Mouse (Mus musculus): ENCODE results near the gene Duxbl1. TPM values are rescaled to one million over a fixed set of nuclear protein-coding genes. Genes with fewer than 3 reads are reported as not detected.
"Not testable (repeated sequence)": the region's sequence is repeated elsewhere in the genome, so short reads cannot be mapped to it uniquely, and the experiment has no call there.

Duxbl1 gene
- total and polyA plus RNA-seq, 3 experiments = not detected

DNA sequence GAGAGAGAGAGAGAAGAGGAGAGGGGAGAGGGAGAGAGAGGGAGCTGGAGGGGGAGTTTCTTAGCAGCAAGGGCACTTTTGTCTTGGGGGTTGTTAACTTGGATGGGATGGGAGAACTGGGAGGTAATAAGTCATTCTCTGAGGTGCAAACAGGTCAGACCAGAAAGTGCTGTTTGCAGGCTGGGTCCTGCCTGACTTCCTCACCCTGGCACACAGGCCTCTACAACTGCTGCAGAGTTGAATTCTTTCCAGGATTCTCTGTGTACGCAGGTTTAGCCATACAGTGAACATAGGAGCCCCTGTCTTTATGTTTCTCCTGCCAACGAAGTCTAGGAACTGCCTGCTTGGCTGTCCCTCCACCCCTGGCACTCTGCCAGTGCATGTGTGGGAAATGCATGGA lies 29.1 kb downstream of the Duxbl1 start:
- not testable (repeated sequence) for H3K36me3 ChIP-seq (ENCODE audit: control insufficient read depth in 1 of 2, insufficient read depth in 2 of 2, low read length in 2 of 2); H3K27ac ChIP-seq (ENCODE audit: control insufficient read depth, low read depth, low read length); H3K9me3 ChIP-seq (replicated peaks; ENCODE audit: insufficient read depth, low read length); H3K4me3 ChIP-seq (ENCODE audit: control insufficient read depth in 1 of 2, insufficient read depth in 1 of 2, low read depth in 2 of 2, low read length in 2 of 2); H3K27me3 ChIP-seq (ENCODE audit: control insufficient read depth in 1 of 2, insufficient read depth in 2 of 2, low read length in 2 of 2); H3K9ac ChIP-seq (ENCODE audit: control insufficient read depth, low read depth, low read length, poor library complexity, severe bottlenecking); H3K4me1 ChIP-seq (ENCODE audit: control insufficient read depth in 1 of 2, insufficient read depth in 2 of 2, low read length in 2 of 2); DNase-seq (ENCODE audit: low read depth, low spot score); H3K79me2 ChIP-seq (ENCODE audit: control insufficient read depth, insufficient read depth, low read length, poor library complexity)

DNA sequence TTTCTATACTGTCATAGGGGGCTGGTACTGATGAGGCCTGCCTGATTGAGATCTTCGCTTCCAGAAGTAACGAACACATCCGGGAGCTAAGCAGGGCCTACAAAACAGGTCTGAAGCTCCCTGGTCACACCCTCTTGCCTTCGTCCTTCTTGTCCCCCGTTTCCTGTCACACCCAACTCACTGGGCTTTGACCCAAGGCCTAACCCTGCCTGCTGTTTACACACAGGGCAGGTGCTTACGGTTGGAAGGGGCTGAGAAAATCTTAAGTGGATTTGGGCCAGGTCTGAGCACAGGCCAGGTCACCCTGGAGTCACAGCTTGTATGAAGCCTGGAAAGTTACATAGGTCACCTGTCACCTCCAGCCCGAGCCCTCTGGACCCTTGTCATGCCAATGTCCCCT lies 38.0 kb downstream of the Duxbl1 start:
- not testable (repeated sequence) for H3K9ac ChIP-seq (ENCODE audit: control insufficient read depth, low read depth, low read length, poor library complexity, severe bottlenecking); H3K27ac ChIP-seq (ENCODE audit: control insufficient read depth, low read depth, low read length); DNase-seq (ENCODE audit: low read depth, low spot score); H3K36me3 ChIP-seq (ENCODE audit: control insufficient read depth in 1 of 2, insufficient read depth in 2 of 2, low read length in 2 of 2); H3K4me1 ChIP-seq (ENCODE audit: control insufficient read depth in 1 of 2, insufficient read depth in 2 of 2, low read length in 2 of 2); H3K9me3 ChIP-seq (replicated peaks; ENCODE audit: insufficient read depth, low read length); H3K79me2 ChIP-seq (ENCODE audit: control insufficient read depth, insufficient read depth, low read length, poor library complexity); H3K4me3 ChIP-seq (ENCODE audit: control insufficient read depth in 1 of 2, insufficient read depth in 1 of 2, low read depth in 2 of 2, low read length in 2 of 2); H3K27me3 ChIP-seq (ENCODE audit: control insufficient read depth in 1 of 2, insufficient read depth in 2 of 2, low read length in 2 of 2)

DNA sequence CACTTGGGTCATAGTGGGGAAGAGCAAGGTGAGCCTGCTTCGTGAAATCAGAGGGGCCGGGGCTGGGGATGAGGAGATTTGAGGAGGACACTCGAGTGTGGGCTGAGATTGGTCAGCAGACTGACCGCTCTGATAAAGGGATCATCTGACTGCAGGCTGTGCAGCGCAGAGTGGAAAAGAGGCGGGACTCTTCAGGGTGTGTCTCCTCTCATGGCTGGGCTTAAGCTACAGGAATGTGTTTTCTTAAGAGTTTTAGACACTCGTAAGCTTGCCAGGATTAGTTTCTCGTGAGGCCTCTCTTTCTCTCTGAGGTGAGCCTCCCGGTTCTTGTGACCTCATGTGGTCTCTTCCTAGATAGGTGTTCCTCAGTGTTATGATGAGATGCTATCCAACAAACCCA lies 43.2 kb downstream of the Duxbl1 start:
- not testable (repeated sequence) for H3K9ac ChIP-seq (ENCODE audit: control insufficient read depth, low read depth, low read length, poor library complexity, severe bottlenecking); H3K79me2 ChIP-seq (ENCODE audit: control insufficient read depth, insufficient read depth, low read length, poor library complexity)

DNA sequence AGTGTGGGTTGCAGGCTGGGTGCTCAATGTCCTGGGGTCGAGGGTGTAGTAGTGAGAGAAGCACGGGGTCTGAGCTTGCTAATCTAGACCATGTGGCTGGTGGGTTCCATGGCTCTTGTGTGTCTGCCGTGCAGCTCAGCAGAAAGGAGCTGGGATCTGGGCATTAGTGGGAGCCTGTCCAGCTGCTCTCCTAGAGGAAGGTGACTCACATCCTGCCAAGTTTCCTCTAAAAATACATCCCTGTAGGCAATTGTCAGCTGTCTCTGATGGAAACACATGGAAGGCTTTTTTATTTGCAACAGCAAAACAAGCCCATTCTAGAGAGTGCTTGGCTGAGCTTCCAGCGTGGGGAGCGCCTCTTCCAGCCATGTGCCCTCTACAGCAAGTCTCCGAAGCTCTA lies 44.5 kb downstream of the Duxbl1 start:
- not testable (repeated sequence) for H3K36me3 ChIP-seq (ENCODE audit: control insufficient read depth in 1 of 2, insufficient read depth in 2 of 2, low read length in 2 of 2); H3K27ac ChIP-seq (ENCODE audit: control insufficient read depth, low read depth, low read length); H3K4me3 ChIP-seq (ENCODE audit: control insufficient read depth in 1 of 2, insufficient read depth in 1 of 2, low read depth in 2 of 2, low read length in 2 of 2); H3K9me3 ChIP-seq (replicated peaks; ENCODE audit: insufficient read depth, low read length); H3K9ac ChIP-seq (ENCODE audit: control insufficient read depth, low read depth, low read length, poor library complexity, severe bottlenecking); DNase-seq (ENCODE audit: low read depth, low spot score); H3K79me2 ChIP-seq (ENCODE audit: control insufficient read depth, insufficient read depth, low read length, poor library complexity); H3K4me1 ChIP-seq (ENCODE audit: control insufficient read depth in 1 of 2, insufficient read depth in 2 of 2, low read length in 2 of 2); H3K27me3 ChIP-seq (ENCODE audit: control insufficient read depth in 1 of 2, insufficient read depth in 2 of 2, low read length in 2 of 2)

More for the DNA sequence above, 43.2 kb downstream of the Duxbl1 start:
- not testable (repeated sequence) for H3K4me3 ChIP-seq (ENCODE audit: control insufficient read depth in 1 of 2, insufficient read depth in 1 of 2, low read depth in 2 of 2, low read length in 2 of 2); H3K27ac ChIP-seq (ENCODE audit: control insufficient read depth, low read depth, low read length); H3K36me3 ChIP-seq (ENCODE audit: control insufficient read depth in 1 of 2, insufficient read depth in 2 of 2, low read length in 2 of 2); H3K9me3 ChIP-seq (replicated peaks; ENCODE audit: insufficient read depth, low read length); H3K4me1 ChIP-seq (ENCODE audit: control insufficient read depth in 1 of 2, insufficient read depth in 2 of 2, low read length in 2 of 2); DNase-seq (ENCODE audit: low read depth, low spot score); H3K27me3 ChIP-seq (ENCODE audit: control insufficient read depth in 1 of 2, insufficient read depth in 2 of 2, low read length in 2 of 2)

DNA sequence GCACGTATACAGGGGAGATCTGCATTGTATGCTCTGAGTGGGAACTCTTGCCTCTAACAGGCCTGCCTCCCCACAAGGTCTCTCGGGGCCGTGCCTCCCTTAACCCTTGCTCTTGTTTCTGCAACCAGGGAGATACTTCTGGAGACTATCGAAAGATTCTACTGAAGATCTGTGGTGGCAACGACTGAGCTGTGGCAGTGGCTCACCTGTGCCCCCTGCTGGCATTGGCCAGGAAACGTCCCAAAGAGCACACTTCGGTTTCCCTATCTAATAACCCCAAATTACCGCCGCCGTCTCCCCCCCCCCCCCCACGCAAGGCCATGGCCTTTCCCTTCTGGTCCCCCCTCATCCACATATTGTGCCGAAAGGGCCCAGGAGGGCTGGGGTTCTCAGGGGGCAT lies 47.3 kb downstream of the Duxbl1 start:
- not testable (repeated sequence) for H3K4me3 ChIP-seq (ENCODE audit: control insufficient read depth in 1 of 2, insufficient read depth in 1 of 2, low read depth in 2 of 2, low read length in 2 of 2); DNase-seq (ENCODE audit: low read depth, low spot score); H3K36me3 ChIP-seq (ENCODE audit: control insufficient read depth in 1 of 2, insufficient read depth in 2 of 2, low read length in 2 of 2); H3K4me1 ChIP-seq (ENCODE audit: control insufficient read depth in 1 of 2, insufficient read depth in 2 of 2, low read length in 2 of 2); H3K9ac ChIP-seq (ENCODE audit: control insufficient read depth, low read depth, low read length, poor library complexity, severe bottlenecking); H3K79me2 ChIP-seq (ENCODE audit: control insufficient read depth, insufficient read depth, low read length, poor library complexity); H3K27ac ChIP-seq (ENCODE audit: control insufficient read depth, low read depth, low read length); H3K27me3 ChIP-seq (ENCODE audit: control insufficient read depth in 1 of 2, insufficient read depth in 2 of 2, low read length in 2 of 2); H3K9me3 ChIP-seq (replicated peaks; ENCODE audit: insufficient read depth, low read length)

DNA sequence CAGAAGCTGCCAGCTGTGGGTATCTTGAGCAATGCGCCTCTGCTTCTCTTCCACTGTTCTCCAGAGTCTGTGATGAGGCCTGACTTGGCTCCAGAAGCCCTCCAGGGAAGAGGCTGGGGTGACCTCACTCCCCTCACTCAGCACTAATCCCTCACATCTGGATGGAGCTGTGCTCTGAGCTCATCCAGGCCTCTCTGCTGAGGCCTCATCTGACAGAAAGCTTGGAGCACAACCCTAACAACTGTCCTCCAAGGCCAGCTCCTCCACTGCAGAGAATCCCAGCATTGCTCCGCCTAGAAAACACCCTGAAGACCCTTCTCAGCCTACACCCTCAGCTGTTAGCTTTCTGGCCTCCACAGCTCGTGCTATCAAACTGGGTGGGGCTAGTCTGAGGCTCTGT lies 56.0 kb downstream of the Duxbl1 start:
- H3K27me3 ChIP-seq (ENCODE audit: control insufficient read depth in 1 of 2, insufficient read depth in 2 of 2, low read length in 2 of 2); DNase-seq (ENCODE audit: low read depth, low spot score); H3K4me3 ChIP-seq (ENCODE audit: control insufficient read depth in 1 of 2, insufficient read depth in 1 of 2, low read depth in 2 of 2, low read length in 2 of 2); H3K4me1 ChIP-seq (ENCODE audit: control insufficient read depth in 1 of 2, insufficient read depth in 2 of 2, low read length in 2 of 2); H3K79me2 ChIP-seq (ENCODE audit: control insufficient read depth, insufficient read depth, low read length, poor library complexity); H3K9me3 ChIP-seq (replicated peaks; ENCODE audit: insufficient read depth, low read length); H3K9ac ChIP-seq (ENCODE audit: control insufficient read depth, low read depth, low read length, poor library complexity, severe bottlenecking); H3K27ac ChIP-seq (ENCODE audit: control insufficient read depth, low read depth, low read length); H3K36me3 ChIP-seq (ENCODE audit: control insufficient read depth in 1 of 2, insufficient read depth in 2 of 2, low read length in 2 of 2): not testable (repeated sequence)

DNA sequence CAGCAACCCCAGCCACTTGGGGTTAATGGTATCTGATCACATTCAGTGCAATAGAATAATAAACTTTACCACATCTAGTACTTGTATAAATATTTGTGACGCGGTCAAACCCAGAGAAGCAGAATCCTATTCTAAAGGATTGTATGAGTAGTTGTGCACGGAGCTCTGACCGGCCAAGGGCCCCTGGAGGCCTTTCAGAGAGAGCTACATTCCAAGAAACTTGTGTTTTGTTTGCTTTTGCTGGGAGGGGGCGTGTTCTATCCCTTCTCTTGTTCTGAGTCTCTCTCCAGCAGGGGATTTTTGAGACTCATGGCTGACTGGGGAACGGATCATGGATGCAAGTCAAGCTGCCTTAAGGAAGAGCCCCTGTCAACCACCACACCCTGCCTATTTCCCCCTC lies 57.1 kb downstream of the Duxbl1 start:
- not testable (repeated sequence) for H3K27ac ChIP-seq (ENCODE audit: control insufficient read depth, low read depth, low read length); H3K4me1 ChIP-seq (ENCODE audit: control insufficient read depth in 1 of 2, insufficient read depth in 2 of 2, low read length in 2 of 2); H3K9me3 ChIP-seq (replicated peaks; ENCODE audit: insufficient read depth, low read length); H3K79me2 ChIP-seq (ENCODE audit: control insufficient read depth, insufficient read depth, low read length, poor library complexity); DNase-seq (ENCODE audit: low read depth, low spot score); H3K4me3 ChIP-seq (ENCODE audit: control insufficient read depth in 1 of 2, insufficient read depth in 1 of 2, low read depth in 2 of 2, low read length in 2 of 2); H3K36me3 ChIP-seq (ENCODE audit: control insufficient read depth in 1 of 2, insufficient read depth in 2 of 2, low read length in 2 of 2); H3K27me3 ChIP-seq (ENCODE audit: control insufficient read depth in 1 of 2, insufficient read depth in 2 of 2, low read length in 2 of 2); H3K9ac ChIP-seq (ENCODE audit: control insufficient read depth, low read depth, low read length, poor library complexity, severe bottlenecking)

Measured in MEL (cell line).